Mouse (Mus musculus): ENCODE data around the gene Anapc16.

The Anapc16 gene

DNA sequence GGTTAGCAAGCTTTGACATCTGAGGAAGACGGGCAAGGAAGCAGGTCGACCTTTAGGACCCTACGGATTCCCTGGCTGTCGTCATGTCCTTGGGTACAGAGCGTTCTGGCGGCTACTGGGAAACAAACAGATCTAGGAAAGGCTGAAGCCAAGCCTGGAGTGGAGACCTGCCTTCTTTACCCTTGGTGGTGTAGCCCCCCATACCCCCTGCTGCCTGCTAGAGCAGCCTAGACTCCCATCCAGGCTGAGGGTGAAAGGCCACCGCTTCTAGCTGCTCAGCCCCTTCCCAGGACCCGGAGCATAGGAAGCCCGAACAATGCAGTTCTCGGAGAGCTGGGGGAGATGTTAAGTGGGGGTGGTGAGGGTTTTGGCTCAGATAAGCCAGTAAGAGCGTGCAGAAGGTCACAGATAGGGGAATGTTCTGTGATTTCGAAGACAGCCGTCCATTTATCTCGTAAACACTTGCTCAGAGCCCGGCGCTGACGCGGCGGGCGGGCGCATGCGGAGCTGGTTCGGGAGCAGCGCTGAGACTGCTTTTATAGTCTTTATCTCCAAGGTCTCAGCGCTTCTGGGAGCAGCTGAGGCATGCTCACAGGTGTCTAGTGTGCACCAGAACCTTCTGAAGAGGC is 33.0 kb downstream of the Anapc16 start:
- DNase-seq, result peak; percentile 57 to 71

DNA sequence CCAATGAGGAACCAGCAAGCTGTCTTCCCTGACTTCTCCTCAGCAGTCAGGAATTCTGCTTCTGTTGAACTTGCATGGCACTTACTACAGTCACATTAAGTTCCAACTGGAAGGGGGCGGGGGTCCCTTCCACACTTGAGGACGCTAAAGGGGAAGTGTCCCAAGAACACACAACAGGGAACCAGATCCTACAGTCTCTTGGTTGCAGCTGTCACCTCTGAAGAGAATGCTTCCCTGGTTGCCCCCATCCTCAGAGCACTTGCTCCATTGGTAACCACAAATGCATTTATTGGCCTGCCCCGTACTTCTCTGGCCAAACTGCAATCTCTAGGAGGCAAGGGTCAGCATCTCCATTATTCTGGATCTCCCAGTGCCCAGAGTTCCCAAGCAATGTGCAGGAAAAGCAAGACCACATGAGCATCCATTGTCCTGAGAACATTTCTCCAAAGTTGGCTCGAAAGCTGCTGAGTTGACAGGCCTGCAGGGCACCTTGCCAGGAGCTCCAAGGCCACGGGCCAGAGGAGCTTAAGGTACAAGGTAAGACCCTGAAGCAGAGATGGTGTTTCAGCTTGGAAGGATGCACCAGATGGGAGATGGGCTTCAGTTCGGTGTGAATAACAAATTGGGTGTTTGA is 35.5 kb downstream of the Anapc16 start:
- peak; percentile 41 to 62 for DNase-seq

DNA sequence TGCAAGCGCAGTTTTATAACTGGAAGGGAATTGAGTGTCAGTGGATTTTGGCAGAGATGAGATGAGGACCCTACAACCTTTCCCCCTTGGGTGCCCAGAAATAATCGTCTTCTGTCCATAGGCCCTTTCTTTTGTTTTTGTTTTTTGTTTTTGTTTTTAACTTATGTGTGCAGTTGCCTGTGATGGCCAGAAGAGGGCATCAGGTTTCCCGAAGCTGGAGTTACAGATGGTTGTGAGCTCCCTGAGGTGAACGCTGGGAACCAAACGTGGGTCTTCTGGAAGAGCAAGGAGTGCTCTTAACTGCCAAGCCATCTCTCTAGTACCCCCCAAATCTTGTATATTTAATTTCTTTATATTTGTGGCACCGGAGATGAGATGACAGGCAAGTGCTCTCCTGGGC is 36.2 kb downstream of the Anapc16 start:
- no peak for DNase-seq

DNA sequence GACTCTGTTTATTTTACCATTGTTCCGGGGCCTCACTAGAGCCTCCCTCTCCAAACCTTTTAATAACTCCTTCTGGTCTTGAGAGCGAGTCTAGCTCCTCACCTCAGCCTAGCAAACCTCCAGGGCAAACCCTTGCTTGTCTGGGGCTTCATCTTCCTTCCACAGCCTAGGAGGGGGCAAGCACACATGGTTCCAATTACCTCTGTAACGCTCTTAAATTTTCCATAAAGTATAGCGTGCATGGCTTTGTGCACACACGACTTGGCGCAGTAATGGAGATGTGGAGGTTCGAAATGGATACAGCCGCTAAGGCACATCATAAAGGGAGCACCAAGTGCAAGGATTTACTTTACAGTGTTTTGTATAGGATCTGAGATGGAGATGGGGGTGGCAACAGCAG is 37.1 kb downstream of the Anapc16 start:
- no peak for DNase-seq

DNA sequence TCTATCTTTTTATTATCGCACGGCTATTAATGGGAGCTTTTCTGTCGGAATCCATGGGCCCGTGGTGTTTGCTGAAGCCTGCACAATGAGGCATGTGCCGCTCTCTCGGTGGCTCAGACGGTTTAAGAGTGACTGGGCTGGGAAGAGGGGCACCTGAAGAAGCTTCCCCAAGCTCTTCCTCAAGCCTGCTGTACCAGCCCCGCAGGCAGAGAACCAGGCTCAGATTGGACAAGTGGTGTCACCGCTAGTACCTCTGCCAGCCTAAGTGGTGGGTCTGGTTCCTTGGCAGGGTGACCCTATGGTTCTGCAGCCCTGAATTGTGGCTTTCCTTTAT is 37.6 kb downstream of the Anapc16 start:
- no peak for DNase-seq

DNA sequence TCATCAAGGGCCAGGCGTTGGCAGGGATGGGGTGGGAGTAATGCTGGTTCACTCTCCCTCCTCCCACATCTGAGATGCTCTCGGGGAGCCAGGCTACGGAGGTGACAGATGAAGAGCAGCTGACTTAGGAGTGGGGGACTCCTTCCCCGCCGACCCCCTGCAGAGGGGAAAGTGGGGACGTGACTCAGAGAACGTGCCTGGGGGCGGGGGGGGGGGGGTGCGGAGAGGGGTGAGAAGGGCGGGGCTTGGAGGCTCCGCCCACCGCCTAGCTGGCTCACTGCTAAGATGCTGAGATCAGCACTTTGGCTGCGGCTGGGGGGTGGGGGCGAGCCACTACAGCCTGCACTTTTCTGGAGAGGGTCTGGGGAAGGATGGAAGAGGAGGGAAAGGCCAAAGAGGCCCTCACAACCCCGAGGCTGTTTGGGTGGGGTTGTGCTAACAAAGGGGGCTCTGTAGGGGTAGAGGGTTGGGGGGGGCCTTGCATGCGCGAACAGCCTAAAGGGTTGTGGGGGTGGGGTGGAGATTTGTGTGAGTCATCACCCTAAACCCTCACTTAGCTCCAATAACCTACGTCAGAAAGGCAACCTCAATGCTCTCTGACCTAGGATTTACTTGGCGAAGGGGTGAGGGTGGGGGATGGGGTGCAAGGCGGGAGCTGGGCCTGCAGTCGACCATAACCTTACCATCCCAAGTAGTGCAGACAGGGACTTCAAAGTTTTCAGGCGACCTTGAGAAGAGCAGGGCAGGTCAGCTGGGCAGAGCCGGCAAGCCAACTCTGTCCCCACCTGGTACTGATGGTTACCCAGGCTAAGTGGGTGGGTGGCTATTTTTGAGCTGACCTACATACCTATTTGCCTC is 38.2 kb downstream of the Anapc16 start:
- DNase-seq, result peak; percentile 65 to 75

DNA sequence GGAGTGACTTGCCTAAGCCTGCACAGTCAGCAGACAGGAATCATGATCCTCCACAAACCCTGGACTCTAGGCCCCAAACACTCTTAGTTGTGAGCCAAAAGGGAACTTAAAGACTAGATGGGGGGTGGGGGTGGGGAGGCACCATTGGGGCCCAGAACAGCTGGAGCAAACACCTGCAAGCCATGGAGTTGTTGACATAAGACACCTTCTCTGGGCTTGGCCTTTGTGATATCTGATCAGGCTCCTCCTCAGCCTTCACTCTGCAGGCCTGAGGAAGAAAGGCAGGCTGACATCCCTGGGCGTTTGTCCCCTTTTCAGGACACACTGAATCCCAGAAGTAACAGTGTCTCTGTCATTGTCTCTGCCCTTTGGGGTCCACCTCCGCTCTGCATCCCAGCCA is 39.3 kb downstream of the Anapc16 start:
- no peak for DNase-seq

DNA sequence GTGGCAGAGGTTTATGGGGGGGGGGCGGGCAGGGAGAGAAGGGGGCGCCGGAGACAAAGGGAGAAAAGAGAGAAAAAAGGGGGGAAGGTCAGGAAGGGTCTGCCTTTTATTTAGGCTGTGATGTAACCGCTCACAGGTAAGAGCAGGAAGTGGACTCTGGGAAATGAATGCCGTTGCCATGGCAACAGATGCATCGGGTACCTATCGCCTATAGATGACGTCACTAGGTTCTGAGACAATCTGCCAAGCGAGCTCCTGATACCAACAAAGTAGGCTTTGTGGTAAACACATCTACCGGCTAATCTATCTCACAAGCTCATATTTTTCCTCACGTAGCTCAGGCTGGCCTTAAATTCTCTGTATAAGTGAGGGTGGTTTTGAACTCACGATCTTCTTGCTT is 43.4 kb downstream of the Anapc16 start:
- no peak for DNase-seq

DNA sequence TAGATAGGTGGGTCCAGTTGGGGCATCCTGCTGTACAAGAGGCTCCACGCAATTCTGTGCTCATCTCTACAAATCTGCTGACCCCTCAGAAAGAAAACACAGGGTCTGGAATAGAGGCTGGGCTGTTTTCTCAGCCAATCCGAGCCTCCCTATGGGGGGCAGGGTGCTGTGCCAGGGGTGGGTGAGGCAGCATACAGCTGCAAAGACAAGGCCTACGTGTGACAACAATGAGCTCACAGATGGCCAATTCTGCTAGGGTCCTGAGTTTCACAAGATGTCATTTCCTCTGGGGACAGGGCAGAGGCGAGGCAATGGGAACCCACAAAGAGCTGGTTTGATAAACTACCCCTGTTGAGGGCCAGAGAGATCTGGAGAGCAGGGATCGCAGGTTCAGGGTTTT is 44.5 kb downstream of the Anapc16 start:
- no peak for DNase-seq

DNA sequence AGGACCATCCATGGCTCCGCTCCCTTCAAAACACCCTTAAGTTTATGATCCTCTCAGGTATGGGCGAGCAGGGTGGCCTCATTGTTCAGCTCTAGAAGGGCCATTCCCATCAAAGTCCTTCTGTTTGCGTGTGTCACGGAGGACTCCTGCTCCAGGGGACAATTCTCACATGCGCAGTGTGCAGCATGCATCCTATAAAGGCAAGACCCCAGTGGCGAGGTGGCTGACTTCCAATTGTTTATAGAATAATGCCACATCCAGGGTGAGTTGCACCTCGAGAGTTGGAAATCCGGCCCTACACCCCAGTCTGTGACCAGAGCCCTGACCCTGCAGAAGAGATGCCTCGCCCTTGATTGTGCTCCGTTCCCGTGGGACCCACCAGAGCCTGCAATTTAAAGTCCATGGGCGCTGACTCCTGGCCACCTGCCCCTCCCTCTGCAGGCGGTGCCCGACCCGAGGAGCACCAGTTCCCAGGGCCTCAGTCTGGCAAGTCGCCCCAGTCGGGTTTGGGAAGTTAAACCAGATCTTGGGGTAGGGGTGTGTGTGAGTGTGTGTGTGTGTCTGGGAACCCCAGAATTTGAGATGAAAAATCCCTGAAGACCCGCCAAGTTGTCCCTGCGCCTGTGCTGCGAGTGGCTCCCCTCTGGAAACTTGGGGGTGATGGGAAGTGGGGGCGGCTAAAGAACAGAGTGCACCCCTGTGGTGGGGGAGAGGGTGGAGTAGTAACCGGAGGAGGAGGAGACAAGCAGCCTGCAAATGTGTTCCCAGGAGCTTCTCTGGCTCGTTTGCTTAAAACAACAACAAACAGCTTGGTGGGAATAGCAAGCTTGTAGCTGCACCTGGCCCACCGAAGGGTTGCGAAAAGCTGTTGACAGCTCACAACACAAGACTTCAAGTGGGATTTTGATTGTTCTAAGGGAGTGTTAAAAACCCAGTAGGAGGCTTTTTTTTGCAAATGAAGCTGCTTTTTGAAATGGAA is 45.5 kb downstream of the Anapc16 start:
- DNase-seq, result peak; percentile 44 to 59

DNA sequence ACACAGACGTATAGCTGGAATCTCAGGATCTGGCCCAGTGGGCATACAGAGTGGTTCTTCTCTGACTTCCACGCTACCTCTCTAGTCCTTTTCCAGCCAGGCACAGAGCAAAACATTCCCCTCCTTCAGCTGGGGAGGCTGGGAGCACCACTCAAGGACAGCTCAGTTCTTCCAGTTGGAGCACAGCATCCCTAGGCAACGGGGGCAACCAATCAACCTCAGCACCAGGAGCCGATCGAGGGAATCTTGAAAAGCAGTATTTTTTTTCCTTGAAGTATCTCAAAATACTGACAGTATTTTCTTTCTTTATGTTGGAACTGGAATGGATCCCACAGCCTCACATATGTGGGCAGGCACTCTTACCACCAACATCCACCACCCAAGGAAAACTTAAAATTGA is 46.3 kb downstream of the Anapc16 start:
- no peak for DNase-seq

DNA sequence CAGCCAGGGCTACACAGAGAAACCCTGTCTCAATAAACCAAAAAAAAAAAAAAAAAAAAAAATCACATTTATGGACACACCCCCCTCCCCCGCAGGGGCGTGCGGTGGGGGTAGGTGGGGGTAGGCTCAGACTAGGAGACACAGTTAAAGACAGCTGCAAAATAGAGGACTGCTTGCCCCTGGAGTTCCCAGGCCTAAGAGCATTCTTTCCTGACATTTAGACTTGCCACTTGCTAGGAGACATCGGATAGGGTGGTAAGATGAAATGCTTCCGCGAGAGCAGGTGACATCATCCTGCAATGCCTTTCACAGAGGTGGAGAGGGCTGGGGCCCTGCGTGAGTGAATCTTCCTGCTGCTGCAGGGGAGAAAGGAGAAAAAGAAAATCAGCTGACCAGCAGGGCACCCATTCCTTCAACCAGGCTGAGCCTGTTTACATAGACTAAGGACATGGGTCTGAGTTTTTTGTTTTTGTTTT is 49.3 kb downstream of the Anapc16 start:
- DNase-seq, result no peak

DNA sequence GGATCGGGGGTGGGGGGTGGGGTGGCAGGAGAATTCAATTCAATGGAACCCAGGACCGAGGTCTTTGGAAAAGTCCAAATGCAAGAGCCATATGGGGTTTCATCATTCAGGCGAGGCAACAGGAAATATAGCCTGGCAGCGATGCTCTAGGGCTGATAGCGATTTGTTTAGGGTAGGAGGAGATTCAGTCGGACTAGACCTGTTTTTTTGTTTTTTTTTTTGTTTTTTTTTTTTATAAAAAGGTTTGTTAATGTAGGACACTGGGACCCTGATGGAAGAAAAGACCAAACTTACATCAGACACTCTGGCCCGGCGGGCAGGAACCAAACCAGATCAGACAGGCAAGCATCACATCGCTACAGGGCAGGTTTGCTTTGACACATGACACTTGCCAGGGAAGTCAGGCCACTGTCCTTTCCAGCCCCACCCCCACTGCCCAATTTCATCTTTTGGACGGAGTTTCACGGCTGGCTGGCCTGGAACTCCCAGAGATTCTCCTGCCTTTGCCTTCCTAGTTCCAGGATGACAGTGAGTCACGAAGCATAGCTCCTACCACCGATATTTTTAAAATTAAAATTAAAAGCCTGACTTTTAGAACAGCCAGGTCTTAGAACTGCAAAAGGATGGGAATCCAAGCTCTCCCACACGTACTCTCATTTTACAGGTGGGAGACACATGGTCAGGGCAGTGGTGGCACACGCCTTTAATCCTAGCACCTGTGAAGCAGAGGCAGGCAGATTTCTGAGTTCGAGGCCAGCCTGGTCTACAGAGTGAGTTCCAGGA is 50.0 kb downstream of the Anapc16 start:
- peak; percentile 44 to 51 for DNase-seq

DNA sequence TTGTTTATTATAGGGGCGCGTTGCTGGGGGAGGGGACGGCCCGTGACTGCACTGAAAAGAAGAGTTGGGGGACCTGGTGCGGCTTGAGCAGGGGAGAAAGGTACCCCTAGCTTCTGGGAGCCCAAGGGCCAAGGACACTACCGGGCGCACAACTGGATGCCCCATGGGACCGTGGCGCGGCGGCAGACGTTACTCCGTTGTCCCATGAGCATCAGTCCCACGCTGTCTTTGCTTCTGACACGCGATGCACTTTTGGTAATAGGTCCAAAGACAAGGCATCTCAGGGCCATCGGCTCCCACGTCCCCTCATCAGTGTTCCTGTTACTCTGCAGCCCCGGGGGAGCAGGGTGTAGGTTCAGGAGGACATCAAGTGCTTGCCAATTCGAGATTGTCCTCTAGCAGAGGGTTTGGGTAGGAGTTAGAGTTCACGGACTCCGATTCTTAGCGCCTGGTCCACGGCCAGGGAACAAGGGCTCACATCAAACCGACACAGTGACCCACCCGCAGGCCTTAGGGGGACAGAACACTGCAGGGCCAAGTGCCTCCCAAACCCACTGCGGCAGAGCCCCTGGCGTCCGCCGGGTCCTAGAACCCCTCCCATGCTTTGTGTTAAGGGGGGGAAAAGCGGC is 50.7 kb downstream of the Anapc16 start:
- peak; percentile 67 to 75 for DNase-seq

DNA sequence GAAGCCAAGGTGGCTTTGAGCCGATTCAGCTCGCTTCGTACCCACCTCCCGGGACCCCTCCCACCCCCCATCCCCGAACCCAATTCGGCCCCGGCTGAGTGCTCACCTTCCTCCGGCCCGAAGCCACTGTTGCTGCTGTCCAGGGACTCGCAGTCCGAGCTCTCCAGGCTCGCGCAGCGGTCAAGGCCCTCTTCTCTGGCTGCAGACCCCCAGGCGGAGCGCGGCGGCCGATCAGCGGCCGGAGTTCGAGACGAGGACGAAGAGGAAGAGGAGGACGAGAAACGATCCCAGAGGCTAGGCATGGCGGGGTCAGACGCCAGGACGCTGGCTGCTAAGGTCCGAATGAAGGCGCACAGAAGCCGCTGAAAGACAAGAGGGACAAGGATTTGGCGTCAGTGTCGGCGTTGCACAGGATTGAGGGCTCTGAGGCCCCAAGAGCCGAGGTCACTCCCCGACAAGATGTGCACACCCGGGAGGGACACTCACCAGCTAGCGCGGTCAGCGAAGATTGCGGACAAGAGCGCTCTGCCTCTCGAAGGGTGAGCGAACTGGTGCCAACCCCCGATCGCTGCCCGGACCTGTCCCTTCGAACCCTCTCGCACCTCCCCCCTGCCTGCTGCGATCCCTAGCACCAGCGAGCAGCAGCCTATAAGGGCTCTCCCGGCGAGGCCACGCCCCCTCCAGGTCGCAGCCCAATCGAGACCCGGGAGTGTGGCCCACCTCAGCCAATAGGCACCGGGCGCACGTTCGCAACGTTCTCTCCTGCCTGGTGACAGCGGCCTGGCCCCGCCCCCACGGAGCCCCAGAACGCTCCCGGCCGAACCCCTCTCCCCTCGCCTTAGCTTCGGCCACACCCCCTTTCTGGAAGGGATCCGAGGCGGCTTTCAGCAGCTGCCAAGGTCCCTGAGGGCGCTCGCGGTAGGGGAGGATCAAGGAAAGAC is 51.5 kb downstream of the Anapc16 start, which contains the start of gene Ddit4:
Ddit4 (minus strand) TSS at position 624 of the 941 bp plus-strand sequence.
- peak; percentile 100 for DNase-seq

DNA sequence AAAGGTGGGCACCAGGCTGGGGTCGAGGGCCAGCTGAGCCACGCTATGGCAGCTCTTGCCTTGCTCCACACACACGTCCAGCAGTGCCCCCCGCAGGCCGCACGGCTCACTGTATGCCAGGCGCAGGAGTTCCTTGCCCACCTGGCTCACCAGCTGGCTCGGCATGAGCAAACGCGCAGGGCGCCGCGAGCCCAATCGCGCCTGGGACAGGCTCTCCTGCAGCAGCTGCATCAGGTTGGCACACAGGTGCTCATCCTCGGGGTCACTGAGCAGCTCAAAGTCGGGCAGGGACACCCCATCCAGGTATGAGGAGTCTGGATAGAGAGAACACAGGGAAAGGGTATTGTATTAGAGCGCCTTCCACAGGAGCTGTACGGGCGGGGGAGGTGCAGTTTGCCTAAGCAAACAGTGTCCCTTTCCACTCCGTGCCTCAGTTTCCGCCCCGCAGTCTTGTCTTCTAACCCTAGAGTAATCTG is 52.2 kb downstream of the Anapc16 start:
- peak; percentile 86 to 92 for DNase-seq

DNA sequence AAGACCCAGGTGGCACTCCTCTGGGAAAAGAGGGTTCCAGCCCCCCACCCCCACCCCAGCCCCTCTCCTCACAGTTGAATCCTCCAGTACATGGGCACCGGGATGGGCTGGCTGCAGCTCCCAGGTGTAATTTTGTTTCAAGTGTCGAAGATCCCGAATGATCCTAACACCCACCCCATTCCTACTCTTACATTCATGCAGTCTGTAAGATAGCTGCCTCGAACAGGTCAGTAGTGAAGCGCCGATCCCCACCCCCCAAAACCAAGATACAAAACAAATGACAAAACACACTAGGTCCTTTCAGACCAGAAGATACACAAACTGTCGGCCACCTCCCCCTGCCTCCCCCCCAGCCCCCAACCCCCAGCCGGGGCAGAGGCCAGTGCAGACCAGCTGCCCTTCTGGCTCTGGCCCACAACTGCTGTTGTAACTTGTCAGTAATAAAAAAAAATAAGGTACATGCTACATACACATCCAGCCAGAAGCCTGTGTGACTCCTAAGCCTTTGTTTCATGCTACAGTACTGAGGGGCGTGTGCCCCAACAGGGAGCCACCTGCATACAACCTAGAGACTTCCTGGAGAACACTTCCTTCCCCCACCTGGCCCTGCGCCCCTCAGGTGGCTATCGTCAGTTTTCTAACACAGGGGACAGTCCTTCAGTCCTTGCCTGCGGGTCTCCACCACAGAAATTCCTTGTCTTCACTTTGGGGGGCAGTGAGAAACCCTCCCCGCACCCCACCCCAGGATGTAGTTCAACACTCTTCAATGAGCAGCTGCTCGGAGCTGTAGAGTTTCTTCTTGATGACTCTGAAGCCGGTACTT is 52.9 kb downstream of the Anapc16 start:
- peak in 1 of 2 experiments; percentile 31 for DNase-seq

DNA sequence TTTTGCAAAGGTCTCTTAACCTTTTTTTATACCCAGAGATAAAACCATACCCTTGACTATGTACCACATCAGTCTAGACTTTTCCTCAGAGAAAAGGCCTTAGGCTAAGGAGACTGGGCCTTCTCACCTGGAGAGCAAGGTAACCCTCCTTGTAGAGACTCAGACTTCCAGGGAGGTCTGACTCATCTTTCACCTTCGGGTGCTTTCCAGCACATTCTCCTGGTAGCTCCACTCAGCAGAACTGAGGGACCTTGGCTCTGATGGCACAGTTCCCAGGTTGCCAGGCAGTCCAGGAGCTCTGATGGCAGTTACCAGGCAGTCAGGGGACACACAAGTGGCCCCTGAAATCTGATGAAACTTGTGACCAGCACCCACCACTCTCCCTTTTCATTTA is 53.7 kb downstream of the Anapc16 start:
- no peak for DNase-seq

Measured in kidney, postnatal 4 days (tissue).